8 mouse cellular contexts compared by ENCODE assay signal in the genomic region with DNA sequence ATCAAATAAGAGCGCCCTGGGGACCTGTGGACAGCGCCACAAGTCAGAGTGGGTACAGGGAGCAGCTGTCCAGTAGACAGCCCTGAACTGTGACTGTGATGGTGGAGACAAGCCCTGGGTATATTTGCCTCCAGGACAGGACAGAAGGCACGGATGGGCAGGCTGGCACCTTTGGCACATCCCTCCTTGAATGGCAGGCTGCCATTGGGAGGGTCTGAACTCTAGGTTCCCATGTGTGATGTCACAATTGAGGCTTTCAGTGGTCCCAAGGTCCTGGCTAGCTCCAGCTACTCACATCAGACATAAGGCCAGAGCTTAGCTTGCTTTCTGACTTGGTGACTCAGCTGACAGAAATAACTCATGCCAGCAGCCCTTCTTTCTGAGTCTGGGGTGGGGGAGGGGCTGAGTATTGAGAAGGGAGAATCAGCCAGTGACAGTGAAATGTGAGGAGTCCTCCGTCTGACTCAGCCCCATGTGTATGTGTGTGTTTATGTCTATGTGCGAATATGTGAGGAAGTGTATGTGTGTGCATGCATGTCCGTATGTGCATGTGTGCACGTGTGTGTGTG.
DNase-seq lines count a peak whose midpoint lies in the region; ATAC-seq lines count a peak whose summit lies in the region.

No protein-coding gene starts in this region.

- no peaks in the 10 kb centered on the region for H3K36me3 ChIP-seq in hindbrain, embryonic 11.5 days (ENCODE audit: control insufficient read depth, insufficient read depth, low read length)
- H3K36me3 ChIP-seq in hindbrain, embryonic 16.5 days (ENCODE audit: control insufficient read depth, insufficient read depth, low read length) = no peaks in the 10 kb centered on the region
- no peaks in the 10 kb centered on the region for H3K36me3 ChIP-seq in embryonic facial prominence, embryonic 10.5 days (replicated peaks)

- peaks cover 9% of the 10 kb centered on the region for H3K4me1 ChIP-seq in hindbrain, embryonic 11.5 days (replicated peaks; ENCODE audit: control insufficient read depth, insufficient read depth, low read length)
- H3K4me1 ChIP-seq in hindbrain, embryonic 16.5 days (ENCODE audit: control insufficient read depth, insufficient read depth, low read depth, low read length) = peaks cover 3% of the 10 kb centered on the region; the same call in 1 of the 2 replicates
- peaks cover 27% of the 10 kb centered on the region for H3K4me1 ChIP-seq in embryonic facial prominence, embryonic 10.5 days

- H3K4me2 ChIP-seq in hindbrain, embryonic 11.5 days (replicated peaks; ENCODE audit: low read depth, low read length) = no peak overlapping the region
- no peak overlapping the region for H3K4me2 ChIP-seq in hindbrain, embryonic 16.5 days (ENCODE audit: low read length)

- no peak overlapping the region for H3K9ac ChIP-seq in hindbrain, embryonic 11.5 days (ENCODE audit: low read depth, low read length)
- no peak overlapping the region for H3K9ac ChIP-seq in hindbrain, embryonic 16.5 days (ENCODE audit: low read depth, low read length)

- H3K4me3 ChIP-seq in hindbrain, embryonic 11.5 days (ENCODE audit: low read depth, low read length) = no peak overlapping the region
- H3K4me3 ChIP-seq in hindbrain, embryonic 16.5 days (ENCODE audit: low read length) = no peak overlapping the region
- H3K4me3 ChIP-seq in embryonic facial prominence, embryonic 10.5 days = no peak overlapping the region

- no peak overlapping the region for H3K27ac ChIP-seq in hindbrain, embryonic 11.5 days (ENCODE audit: low read depth, low read length)
- H3K27ac ChIP-seq in hindbrain, embryonic 16.5 days (ENCODE audit: low read depth, low read length) = no peak overlapping the region
- 0 out of 2 replicates have a peak overlapping the region, but pooled peaks have one; percentile 5 for H3K27ac ChIP-seq in embryonic facial prominence, embryonic 10.5 days (replicated peaks)

- H3K9me3 ChIP-seq in hindbrain, embryonic 11.5 days (ENCODE audit: control insufficient read depth, low read length) = no peaks in the 10 kb centered on the region
- H3K9me3 ChIP-seq in hindbrain, embryonic 16.5 days (ENCODE audit: control insufficient read depth, low read length) = no peaks in the 10 kb centered on the region
- H3K9me3 ChIP-seq in embryonic facial prominence, embryonic 10.5 days = no peaks in the 10 kb centered on the region

- no peak for ATAC-seq in hindbrain, embryonic 11.5 days (ENCODE audit: low FRiP score)
- ATAC-seq in hindbrain, embryonic 16.5 days = no peak
- ATAC-seq in erythroid progenitor cell, adult 5-6 weeks (replicated peaks; ENCODE audit: low FRiP score, poor library complexity, severe bottlenecking) = no peak
- ATAC-seq in megakaryocyte, adult 5-6 weeks (ENCODE audit: poor library complexity, severe bottlenecking) = no peak

- H3K27me3 ChIP-seq in hindbrain, embryonic 11.5 days (ENCODE audit: control insufficient read depth, insufficient read depth, low read length) = no peaks in the 10 kb centered on the region
- no peaks in the 10 kb centered on the region for H3K27me3 ChIP-seq in hindbrain, embryonic 16.5 days (replicated peaks; ENCODE audit: control insufficient read depth, insufficient read depth, low read length)
- H3K27me3 ChIP-seq in embryonic facial prominence, embryonic 10.5 days (replicated peaks; ENCODE audit: low read depth, poor library complexity, severe bottlenecking) = no peaks in the 10 kb centered on the region

- DNase-seq in hindbrain, embryonic 11.5 days (ENCODE audit: low spot score) = peak; percentile 20
- peak; percentile 98 for DNase-seq in Muller cell, postnatal 12 days (ENCODE audit: inconsistent ontology term)
- peak; percentile 43 for DNase-seq in embryonic facial prominence, embryonic 10.5 days (ENCODE audit: low spot score)
- DNase-seq in layer of hippocampus, adult 8-10 months (ENCODE audit: low spot score in 2 of 2) = peak; percentile 25 to 53
- no peak for DNase-seq in ovary, postnatal 14 days (ENCODE audit: low spot score)

- 76% methylated on average over 7 of the region's 7 CpGs for WGBS in hindbrain, embryonic 11.5 days
- WGBS in hindbrain, embryonic 16.5 days = 69% methylated on average over 7 of the region's 7 CpGs
- WGBS in embryonic facial prominence, embryonic 10.5 days = 74% methylated on average over 7 of the region's 7 CpGs
